Mouse (Mus musculus) cerebellum, postnatal 10 days (tissue): Measurements from ENCODE around the gene Olfr263.
A peak's percentile ranks its signal among the peaks of the same experiment; 100 is the strongest.

Experiments
- DNase-seq, 2 experiments: peaks; one replicate each; pipeline ENCODE4 v3.0.0; 2021; ENCODE audit warnings: mixed read lengths in 2 of 2

Olfr263 gene

DNA sequence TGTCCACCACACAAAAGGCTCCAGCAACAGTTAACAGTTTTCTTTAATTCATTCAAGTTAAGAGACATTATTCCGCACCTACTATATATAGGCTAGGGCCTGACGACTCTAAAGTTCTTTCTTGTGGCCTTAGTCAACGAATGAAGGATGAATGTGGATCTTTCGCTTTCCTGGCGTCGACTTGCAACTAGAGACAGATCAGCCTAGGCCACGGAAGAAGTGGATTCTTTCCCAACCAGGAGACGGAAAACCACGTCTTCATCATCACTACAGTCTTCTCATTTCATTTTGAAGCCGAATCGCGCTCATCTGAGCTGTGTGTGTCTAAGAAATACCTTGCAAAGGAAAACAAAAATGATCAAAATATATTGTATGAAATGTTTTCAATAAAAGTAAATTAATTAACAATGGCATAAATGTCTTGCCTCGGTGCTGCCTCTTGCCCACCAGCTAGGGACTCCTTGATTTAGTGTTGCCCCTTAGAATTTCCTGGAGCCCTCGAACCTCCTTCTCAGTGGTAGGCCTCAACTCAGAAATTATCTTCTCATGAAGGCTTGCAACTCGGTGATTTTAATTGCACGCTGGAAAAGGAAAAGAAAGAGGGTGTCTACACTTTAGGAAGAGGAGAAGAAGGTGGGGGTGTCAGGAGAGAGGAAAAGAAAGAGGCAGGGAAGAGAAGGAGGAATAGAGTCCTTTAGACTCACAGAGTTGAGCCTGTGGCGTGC lies 41.2 kb downstream of the Olfr263 start:
- DNase-seq = no peak

DNA sequence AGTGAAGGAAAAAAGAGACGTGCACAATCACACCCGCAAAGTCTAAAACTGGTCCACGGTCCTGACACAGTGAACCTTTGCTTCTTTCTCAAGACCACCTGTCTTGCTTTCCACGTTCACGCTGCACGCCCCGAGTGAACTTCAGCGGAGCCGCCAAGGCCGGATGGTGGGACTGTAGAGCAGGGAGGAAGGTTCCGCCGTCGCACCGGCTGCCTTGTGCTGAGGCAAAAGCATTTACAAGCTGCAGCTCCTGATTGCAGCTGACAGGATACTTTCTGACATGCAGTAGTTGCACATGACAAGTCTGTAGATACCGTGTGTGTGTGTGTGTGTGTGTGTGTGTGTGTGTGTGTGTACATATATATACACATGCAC lies 41.7 kb downstream of the Olfr263 start:
- peak; percentile 32 to 44 for DNase-seq

DNA sequence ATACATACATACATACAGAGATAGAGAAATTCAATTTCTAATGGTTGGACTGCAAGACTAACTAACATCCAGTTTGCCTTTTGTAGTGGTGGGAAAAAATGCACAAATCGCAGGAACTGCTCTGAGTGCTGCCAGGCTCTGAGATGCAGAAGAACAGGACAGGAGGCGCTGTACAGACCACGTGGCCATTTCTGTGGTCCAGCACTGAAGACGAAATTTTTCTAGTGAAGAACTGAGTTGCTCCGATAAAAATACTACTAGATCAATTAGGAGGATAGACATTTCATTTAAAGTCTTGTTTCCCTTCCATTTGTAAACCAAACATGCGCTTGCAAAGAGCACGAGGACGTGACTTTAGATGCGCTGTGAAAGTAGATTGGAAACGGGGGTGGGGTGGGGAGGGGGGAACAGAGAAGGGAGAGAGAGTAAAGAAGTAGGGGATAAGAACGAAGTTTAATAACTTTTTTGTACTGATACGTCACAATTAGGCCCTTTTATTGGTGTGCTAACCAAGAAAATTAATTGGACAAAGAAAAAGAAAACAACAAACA lies 42.2 kb downstream of the Olfr263 start:
- peak; percentile 59 to 63 for DNase-seq

DNA sequence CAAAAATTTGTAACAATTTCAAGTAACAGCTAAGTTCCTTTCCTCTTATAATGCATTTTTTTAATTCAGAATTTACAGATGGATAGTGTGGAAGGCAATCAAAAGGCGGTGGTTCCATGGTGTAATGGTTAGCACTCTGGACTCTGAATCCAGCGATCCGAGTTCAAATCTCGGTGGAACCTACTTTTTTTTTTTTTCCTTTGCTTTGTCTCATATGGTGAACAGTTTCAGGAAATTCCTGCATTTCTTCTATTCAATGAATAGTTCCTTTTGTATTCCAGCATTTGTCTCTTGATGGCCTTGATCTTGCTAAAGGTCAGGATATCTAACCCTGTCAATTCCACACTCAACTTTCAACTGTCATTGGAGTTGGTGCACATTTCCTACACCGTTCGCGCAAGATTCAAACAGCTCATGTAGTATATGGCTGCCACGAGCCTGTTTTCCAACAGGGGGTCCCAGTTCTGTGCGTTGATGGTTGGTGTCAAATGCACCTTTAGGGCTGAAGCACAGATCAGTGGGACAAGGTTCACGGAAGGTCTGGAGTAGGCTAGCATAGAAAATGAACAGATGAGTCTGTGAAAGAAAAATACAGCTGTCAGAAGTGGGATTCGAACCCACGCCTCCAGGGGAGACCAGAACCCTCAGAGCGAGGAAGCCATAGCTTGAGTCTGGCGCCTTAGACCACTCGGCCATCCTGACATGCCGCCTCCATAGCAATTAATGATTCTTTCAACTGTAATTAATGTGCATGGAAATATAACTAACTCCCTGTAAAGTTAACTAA lies 43.0 kb downstream of the Olfr263 start:
- DNase-seq = peak; percentile 74 to 75

DNA sequence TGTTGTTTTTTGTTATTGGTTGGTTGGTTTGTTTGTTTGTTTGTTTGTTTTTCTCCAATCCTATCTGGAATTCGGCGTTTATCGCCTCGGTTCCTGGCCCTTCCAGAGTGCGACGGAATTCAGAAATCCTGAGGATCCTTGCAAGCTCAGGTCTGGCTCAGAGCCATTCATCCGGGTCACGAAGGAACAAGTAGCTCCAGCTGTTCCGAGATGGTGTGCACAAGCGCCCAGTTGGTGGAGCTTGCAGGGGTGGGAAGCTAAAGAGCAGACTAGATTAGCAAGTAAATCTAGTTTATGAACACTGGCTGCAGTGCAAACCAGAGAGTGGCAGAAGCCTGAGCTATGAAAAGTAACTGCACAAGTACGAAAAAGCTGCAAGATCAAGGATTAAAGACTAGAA lies 43.6 kb downstream of the Olfr263 start:
- peak; percentile 83 to 85 for DNase-seq

DNA sequence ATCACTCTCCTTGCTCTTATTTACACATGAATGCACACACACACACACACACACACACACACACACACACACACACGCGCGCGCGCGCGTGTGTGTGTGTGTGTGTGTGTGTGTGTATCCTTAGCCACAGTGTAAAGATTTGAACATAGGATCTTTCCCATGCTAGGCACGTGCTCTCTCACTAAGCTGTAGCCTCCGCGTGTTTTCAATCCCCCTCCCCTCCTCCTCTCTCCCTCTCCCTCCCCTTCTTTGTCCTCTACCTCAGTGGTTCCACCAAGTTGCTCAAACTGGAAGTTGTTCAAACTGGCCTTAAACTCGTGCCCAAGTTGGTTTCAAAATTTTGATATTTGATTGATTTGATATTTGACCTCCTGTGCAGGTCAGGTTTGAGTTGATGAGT lies 47.3 kb downstream of the Olfr263 start:
- DNase-seq = no peak

DNA sequence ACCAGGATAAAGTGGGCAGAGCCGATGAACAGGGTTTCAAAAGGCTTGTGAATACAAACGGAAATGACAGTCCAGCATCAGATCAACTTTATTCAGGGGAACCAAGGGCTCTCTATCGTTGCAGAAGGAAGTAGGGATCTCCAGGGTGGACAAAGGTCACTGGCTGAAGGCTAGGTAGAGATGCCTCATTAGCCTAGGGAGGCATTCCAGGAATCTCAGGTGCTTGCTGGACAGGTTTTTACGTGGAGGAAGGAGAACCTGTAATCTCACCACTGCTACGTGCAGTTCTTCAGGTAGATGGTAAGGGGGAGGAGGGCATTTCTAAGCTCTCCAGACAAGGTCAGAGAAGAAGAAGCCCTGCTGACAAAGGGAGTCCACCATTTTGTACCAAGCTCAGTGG lies 48.2 kb downstream of the Olfr263 start:
- no peak for DNase-seq

DNA sequence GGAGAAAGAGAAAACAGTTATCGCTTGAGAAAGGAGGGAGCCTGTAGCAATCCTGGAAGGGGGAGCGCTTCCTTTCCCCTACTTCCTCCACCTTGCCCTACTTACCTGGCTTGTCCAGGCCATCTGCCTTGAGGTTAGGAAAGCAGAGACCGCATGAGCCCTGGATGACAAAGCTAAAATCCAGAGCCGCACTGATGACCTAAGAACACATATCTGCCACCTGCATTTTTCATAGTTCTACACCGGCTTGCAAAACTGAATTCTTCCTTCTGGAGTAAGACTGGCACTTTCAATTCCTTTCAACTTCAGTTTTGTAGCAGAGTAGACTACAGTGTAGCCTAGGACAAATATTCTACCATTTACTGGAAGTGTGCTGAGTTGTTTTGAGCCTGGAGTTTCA lies 48.9 kb downstream of the Olfr263 start:
- DNase-seq = no peak

DNA sequence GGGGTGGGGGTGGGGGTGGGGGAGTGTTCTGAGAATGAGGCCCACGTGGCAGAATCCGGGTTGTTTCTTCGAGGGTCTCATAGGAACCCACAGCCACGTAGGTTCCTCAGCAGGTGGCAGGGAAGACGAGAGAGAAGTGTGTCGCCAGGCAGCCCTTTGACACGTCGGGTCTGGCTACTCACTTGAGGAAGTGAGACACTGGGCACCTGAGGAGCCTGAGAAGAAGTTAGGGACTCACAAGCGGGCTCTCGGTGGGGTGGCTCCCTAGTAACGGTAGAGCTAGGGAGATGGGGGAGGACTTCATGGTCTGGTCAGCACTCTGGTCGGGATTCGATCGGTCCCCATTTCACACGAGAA lies 49.9 kb downstream of the Olfr263 start, which contains the start of gene Trim27:
Trim27 (plus strand) TSS at position 79 of the 357 bp plus-strand sequence.
- DNase-seq = no peak

DNA sequence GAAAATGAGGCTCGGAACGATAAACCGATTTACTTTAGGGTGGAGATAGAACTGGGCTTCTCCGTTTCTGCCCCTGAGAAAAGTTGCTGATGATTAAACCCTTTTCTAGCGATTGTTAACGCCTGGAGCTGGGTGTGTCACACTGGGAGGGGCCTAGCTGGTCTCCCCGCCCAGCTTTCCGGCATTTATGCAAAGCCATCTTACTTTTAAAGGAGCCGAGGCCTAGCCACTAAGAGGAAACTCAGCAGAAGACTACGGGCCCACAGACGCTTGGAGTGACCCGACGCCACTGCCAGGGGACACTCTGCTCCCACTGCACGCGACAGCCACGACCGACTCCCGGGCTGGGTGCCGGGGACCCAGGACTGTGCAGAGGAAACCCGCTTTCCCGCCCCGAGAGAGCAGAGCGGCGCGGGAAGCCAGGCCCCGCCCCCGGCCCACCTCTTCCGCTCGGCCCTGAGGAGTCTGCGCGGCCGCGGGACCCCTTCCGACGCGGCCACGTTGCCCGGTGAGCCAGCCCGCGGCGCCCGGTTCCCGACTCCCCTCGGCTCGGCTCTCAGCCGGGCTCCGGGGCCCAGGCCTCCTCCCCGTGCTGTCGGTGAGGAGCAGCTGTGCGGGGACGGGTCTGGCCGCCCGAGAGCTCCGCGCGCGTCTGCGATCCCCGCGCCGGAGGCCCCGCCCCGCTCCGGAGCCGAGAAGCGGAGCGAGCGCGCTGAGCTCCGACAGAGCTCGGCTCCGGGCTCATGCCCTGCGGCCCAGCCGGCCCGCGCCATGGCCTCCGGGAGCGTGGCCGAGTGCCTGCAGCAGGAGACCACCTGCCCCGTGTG lies 50.5 kb downstream of the Olfr263 start:
- peak; percentile 86 for DNase-seq

DNA sequence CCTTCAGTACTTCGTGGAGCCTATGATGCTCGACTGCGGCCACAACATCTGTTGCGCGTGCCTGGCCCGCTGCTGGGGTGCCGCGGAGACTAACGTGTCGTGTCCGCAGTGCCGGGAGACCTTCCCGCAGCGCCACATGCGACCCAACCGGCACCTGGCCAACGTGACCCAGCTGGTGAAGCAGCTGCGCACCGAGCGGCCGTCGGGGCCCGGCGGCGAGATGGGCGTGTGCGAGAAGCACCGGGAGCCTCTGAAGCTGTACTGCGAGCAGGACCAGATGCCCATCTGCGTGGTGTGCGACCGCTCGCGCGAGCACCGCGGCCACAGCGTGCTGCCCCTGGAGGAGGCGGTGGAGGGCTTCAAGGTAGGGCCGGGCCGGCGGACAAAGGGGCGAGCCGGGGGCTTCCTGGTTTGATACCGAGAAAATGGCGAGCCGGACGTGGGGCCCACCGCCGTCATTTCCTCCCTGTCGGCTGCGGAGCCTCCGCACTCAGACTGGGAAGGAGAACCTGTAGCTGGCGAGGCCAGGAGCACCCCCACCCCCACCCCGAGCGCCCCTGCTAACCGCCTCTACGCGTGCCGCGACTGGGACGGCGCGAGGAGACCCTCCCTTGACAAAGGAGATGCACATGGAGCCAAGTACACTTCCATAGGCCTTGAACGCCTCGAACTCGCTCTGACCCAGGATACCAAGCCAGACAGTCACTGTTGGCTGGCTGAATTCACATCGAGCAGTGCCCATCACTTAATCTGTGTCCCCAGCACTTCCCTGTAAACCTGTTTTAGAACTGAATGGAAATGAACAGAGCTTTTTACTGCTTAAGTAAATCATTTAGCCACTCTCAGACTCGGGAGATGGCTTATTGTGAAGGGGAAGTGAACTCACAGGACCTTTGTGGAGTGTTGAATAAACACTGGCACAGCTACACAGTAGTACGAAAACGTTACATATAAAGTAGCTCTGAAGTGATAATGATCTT lies 51.4 kb downstream of the Olfr263 start:
- peak; percentile 84 for DNase-seq

DNA sequence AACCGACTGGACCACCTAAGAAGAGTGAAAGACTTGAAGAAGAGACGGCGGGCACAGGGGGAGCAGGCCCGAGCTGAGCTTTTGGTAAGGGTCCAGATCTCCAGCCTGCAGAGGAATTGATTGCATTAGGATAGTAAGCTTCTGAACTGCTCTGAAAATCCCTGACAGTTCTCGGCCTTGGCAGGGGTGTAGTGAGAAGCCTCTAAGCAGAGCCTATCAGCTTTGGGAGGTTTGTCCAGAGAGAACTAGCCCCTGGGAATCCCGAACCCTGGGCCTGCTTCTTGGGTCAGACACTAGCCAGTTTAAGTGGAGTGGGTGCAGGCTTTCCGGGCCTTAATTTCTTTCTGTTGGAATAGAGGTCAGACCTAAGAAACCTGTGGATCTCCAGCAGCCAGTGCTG lies 52.6 kb downstream of the Olfr263 start:
- no peak for DNase-seq

DNA sequence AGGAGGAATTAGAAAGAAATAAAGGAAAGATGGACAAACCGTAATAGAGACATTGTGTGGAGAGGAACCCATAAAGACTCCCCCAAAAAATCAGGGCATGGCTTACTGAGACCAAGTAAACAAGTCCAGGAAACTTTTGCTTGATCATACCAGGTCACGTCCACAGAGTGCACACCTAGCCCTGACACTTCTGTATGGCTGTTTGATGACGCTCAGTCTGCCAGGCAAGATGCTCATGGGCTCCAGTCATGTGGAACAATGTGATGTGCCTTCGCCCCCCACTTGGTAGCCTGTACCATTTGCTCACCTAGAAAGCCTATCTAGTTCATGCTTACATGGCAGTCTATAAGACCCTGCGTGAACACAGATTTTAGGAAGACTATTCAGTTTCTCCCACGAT lies 53.6 kb downstream of the Olfr263 start:
- no peak for DNase-seq

DNA sequence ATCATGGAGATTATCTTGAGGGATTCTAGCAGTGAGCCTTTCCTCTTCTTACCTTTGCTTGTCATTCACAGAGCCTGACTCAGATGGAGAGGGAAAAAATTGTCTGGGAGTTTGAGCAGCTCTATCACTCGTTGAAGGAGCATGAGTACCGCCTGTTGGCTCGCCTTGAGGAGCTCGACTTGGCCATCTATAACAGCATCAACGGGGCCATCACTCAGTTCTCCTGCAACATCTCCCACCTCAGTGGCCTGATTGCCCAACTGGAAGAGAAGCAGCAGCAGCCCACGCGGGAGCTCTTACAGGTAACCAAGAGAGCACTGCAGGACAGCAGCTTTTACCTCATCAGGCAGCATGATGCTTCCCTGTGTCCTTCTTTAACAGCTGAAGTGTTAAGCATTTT lies 54.2 kb downstream of the Olfr263 start:
- DNase-seq = no peak

DNA sequence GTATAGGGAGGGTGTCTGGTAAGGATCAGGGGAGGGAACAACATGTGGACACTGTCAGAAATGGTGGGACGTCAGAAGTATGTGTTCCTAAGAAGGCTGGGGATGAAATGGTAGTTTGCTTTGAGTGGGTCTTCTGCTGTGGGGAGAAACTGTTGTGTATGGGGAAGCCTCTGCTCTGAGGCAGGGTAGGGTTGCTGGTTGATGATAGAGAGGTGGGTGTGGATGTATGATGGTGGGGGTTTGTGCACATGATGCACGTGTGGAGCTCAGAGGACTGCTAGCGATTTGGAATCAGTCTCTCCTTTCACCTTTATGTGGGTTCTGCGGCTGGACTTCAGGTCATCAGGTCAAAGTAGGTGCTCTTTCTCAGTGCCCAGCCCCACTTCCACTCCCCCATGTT lies 56.1 kb downstream of the Olfr263 start:
- no peak for DNase-seq
